Mouse (Mus musculus): ENCODE measurements around the gene Hist1h4d. TPM values are rescaled to one million over a fixed set of nuclear protein-coding genes. Genes with fewer than 3 reads are reported as not detected.
"Not testable (repeated sequence)": the region's sequence is repeated elsewhere in the genome, so short reads cannot be mapped to it uniquely, and the experiment has no call there.

Hist1h4d gene
- polyA plus RNA-seq, 1 experiment from 2014 or later: 49.0 TPM

- peak overlapping the region; percentile 61 to 67; a peak in 3 of 4 replicates for H3K27ac ChIP-seq (replicated peaks in 1 of 2; ENCODE audit: control insufficient read depth in 1 of 2, insufficient read depth in 1 of 2, low read depth in 2 of 2, low read length in 2 of 2)
- H3K36me3 ChIP-seq (ENCODE audit: control insufficient read depth, insufficient read depth, low read length): no peaks in the 10 kb centered on the region
- H3K9me3 ChIP-seq (ENCODE audit: control insufficient read depth, low read length): no peaks in the 10 kb centered on the region
- peak overlapping the region; percentile 79 for H3K9ac ChIP-seq (ENCODE audit: low read length)
- H3K27me3 ChIP-seq (ENCODE audit: control insufficient read depth, insufficient read depth, low read length): no peaks in the 10 kb centered on the region
- peaks cover 3 to 21% of the 10 kb centered on the region in 2 experiments for H3K4me1 ChIP-seq (ENCODE audit: control insufficient read depth in 2 of 2, insufficient read depth in 2 of 2, low read length in 2 of 2)
- H3K4me3 ChIP-seq (ENCODE audit: control insufficient read depth in 1 of 2, insufficient read depth in 1 of 2, low read depth in 1 of 2, low read length in 2 of 2): peak overlapping the region in 1 of 2 experiments; percentile 44; a peak in 2 of 4 replicates
- WGBS: 64% methylated on average over 6 of the region's 6 CpGs
- no peak for ATAC-seq (ENCODE audit: insufficient number of reproducible peaks, insufficient read depth, low FRiP score, low read depth)
- peak overlapping the region; percentile 70 for H3K4me2 ChIP-seq (ENCODE audit: low read length)
Measured at GRCm38 (mm10) chr13:23576906-23577639, 4.3 kb upstream of the Hist1h4d start.

- no peak for ATAC-seq (ENCODE audit: insufficient number of reproducible peaks, insufficient read depth, low FRiP score, low read depth)
- no peak overlapping the region for H3K9ac ChIP-seq (ENCODE audit: low read length)
- no peak overlapping the region for H3K27ac ChIP-seq (replicated peaks in 1 of 2; ENCODE audit: control insufficient read depth in 1 of 2, insufficient read depth in 1 of 2, low read depth in 2 of 2, low read length in 2 of 2)
- no peaks in the 10 kb centered on the region for H3K27me3 ChIP-seq (ENCODE audit: control insufficient read depth, insufficient read depth, low read length)
- H3K36me3 ChIP-seq (ENCODE audit: control insufficient read depth, insufficient read depth, low read length): no peaks in the 10 kb centered on the region
- WGBS: 86% methylated on average over 1 of the region's 1 CpGs
- H3K4me3 ChIP-seq (ENCODE audit: control insufficient read depth in 1 of 2, insufficient read depth in 1 of 2, low read depth in 1 of 2, low read length in 2 of 2): no peak overlapping the region
- H3K4me2 ChIP-seq (ENCODE audit: low read length): no peak overlapping the region
- peaks cover 3 to 24% of the 10 kb centered on the region in 2 experiments for H3K4me1 ChIP-seq (ENCODE audit: control insufficient read depth in 2 of 2, insufficient read depth in 2 of 2, low read length in 2 of 2)
- no peaks in the 10 kb centered on the region for H3K9me3 ChIP-seq (ENCODE audit: control insufficient read depth, low read length)
Measured at GRCm38 (mm10) chr13:23577835-23578234, 3.6 kb upstream of the Hist1h4d start.

GRCm38 (mm10) chr13:23582219-23583056 lies 1.0 kb downstream of the Hist1h4d start:
- H3K4me1 ChIP-seq (ENCODE audit: control insufficient read depth in 2 of 2, insufficient read depth in 2 of 2, low read length in 2 of 2): peaks cover 5 to 15% of the 10 kb centered on the region in 2 experiments
- H3K4me3 ChIP-seq (ENCODE audit: control insufficient read depth in 1 of 2, insufficient read depth in 1 of 2, low read depth in 1 of 2, low read length in 2 of 2): peak overlapping the region; percentile 50 to 58; a peak in 3 of 4 replicates
- H3K27me3 ChIP-seq (ENCODE audit: control insufficient read depth, insufficient read depth, low read length): no peaks in the 10 kb centered on the region
- ATAC-seq (ENCODE audit: insufficient number of reproducible peaks, insufficient read depth, low FRiP score, low read depth): no peak
- no peaks in the 10 kb centered on the region for H3K36me3 ChIP-seq (ENCODE audit: control insufficient read depth, insufficient read depth, low read length)
- peak overlapping the region; percentile 85 for H3K4me2 ChIP-seq (ENCODE audit: low read length)
- WGBS: 20% methylated on average over 6 of the region's 6 CpGs
- H3K9ac ChIP-seq (ENCODE audit: low read length): peak overlapping the region; percentile 82
- peak overlapping the region; percentile 78 to 79 for H3K27ac ChIP-seq (replicated peaks in 1 of 2; ENCODE audit: control insufficient read depth in 1 of 2, insufficient read depth in 1 of 2, low read depth in 2 of 2, low read length in 2 of 2)
- H3K9me3 ChIP-seq (ENCODE audit: control insufficient read depth, low read length): no peaks in the 10 kb centered on the region

- H3K27me3 ChIP-seq (ENCODE audit: control insufficient read depth, insufficient read depth, low read length): no peaks in the 10 kb centered on the region
- no peak for ATAC-seq (ENCODE audit: insufficient number of reproducible peaks, insufficient read depth, low FRiP score, low read depth)
- no peaks in the 10 kb centered on the region for H3K36me3 ChIP-seq (ENCODE audit: control insufficient read depth, insufficient read depth, low read length)
- H3K4me3 ChIP-seq (ENCODE audit: control insufficient read depth in 1 of 2, insufficient read depth in 1 of 2, low read depth in 1 of 2, low read length in 2 of 2): no peak overlapping the region
- no peaks in the 10 kb centered on the region for H3K9me3 ChIP-seq (ENCODE audit: control insufficient read depth, low read length)
- H3K4me1 ChIP-seq (ENCODE audit: control insufficient read depth in 2 of 2, insufficient read depth in 2 of 2, low read length in 2 of 2): peaks cover 5 to 15% of the 10 kb centered on the region in 2 experiments
- no peak overlapping the region; the same call in 1 of the 2 replicates for H3K4me2 ChIP-seq (ENCODE audit: low read length)
- H3K27ac ChIP-seq (replicated peaks in 1 of 2; ENCODE audit: control insufficient read depth in 1 of 2, insufficient read depth in 1 of 2, low read depth in 2 of 2, low read length in 2 of 2): peak overlapping the region; percentile 22 to 35
- H3K9ac ChIP-seq (ENCODE audit: low read length): no peak overlapping the region
Measured at GRCm38 (mm10) chr13:23583387-23584068, 2.1 kb downstream of the Hist1h4d start.

- Histone ChIP-seq H3K27ac (replicated peaks in 1 of 2; ENCODE audit: control insufficient read depth in 1 of 2, insufficient read depth in 1 of 2, low read depth in 2 of 2, low read length in 2 of 2) (peak overlapping the region; percentile 95 to 98), H3K9ac (ENCODE audit: low read length) (peak overlapping the region; percentile 87)
- no peak for ATAC-seq (ENCODE audit: insufficient number of reproducible peaks, insufficient read depth, low FRiP score, low read depth)
Measured at GRCm38 (mm10) chr13:23584331-23584730, 2.9 kb downstream of the Hist1h4d start.

GRCm38 (mm10) chr13:23585029-23585441 lies 3.6 kb downstream of the Hist1h4d start:
- no peaks in the 10 kb centered on the region for H3K27me3 ChIP-seq (ENCODE audit: control insufficient read depth, insufficient read depth, low read length)
- peak overlapping the region; percentile 49 to 57 for H3K4me3 ChIP-seq (ENCODE audit: control insufficient read depth in 1 of 2, insufficient read depth in 1 of 2, low read depth in 1 of 2, low read length in 2 of 2)
- peak overlapping the region; percentile 91 for H3K4me2 ChIP-seq (ENCODE audit: low read length)
- H3K27ac ChIP-seq (replicated peaks in 1 of 2; ENCODE audit: control insufficient read depth in 1 of 2, insufficient read depth in 1 of 2, low read depth in 2 of 2, low read length in 2 of 2): peak overlapping the region; percentile 95 to 98
- H3K36me3 ChIP-seq (ENCODE audit: control insufficient read depth, insufficient read depth, low read length): no peaks in the 10 kb centered on the region
- under 1% methylated on average over 21 of the region's 21 CpGs for WGBS
- H3K9me3 ChIP-seq (ENCODE audit: control insufficient read depth, low read length): no peaks in the 10 kb centered on the region
- H3K9ac ChIP-seq (ENCODE audit: low read length): peak overlapping the region; percentile 87
- ATAC-seq (ENCODE audit: insufficient number of reproducible peaks, insufficient read depth, low FRiP score, low read depth): no peak
- peaks cover 5 to 15% of the 10 kb centered on the region in 2 experiments for H3K4me1 ChIP-seq (ENCODE audit: control insufficient read depth in 2 of 2, insufficient read depth in 2 of 2, low read length in 2 of 2)

More at GRCm38 (mm10) chr13:23584331-23584730, 2.9 kb downstream of the Hist1h4d start:
- H3K9me3 ChIP-seq (ENCODE audit: control insufficient read depth, low read length): no peaks in the 10 kb centered on the region
- no peaks in the 10 kb centered on the region for H3K27me3 ChIP-seq (ENCODE audit: control insufficient read depth, insufficient read depth, low read length)
- no peaks in the 10 kb centered on the region for H3K36me3 ChIP-seq (ENCODE audit: control insufficient read depth, insufficient read depth, low read length)
- peak overlapping the region; percentile 91 for H3K4me2 ChIP-seq (ENCODE audit: low read length)
- H3K4me1 ChIP-seq (ENCODE audit: control insufficient read depth in 2 of 2, insufficient read depth in 2 of 2, low read length in 2 of 2): peaks cover 5 to 15% of the 10 kb centered on the region in 2 experiments
- peak overlapping the region in 1 of 2 experiments; percentile 49; a peak in 3 of 4 replicates for H3K4me3 ChIP-seq (ENCODE audit: control insufficient read depth in 1 of 2, insufficient read depth in 1 of 2, low read depth in 1 of 2, low read length in 2 of 2)

- H3K9ac ChIP-seq (ENCODE audit: low read length): peak overlapping the region; percentile 87
- not testable (repeated sequence) for H3K36me3 ChIP-seq (ENCODE audit: control insufficient read depth, insufficient read depth, low read length); H3K27me3 ChIP-seq (ENCODE audit: control insufficient read depth, insufficient read depth, low read length); H3K9me3 ChIP-seq (ENCODE audit: control insufficient read depth, low read length)
- peaks cover 5 to 15% of the 10 kb centered on the region in 2 experiments for H3K4me1 ChIP-seq (ENCODE audit: control insufficient read depth in 2 of 2, insufficient read depth in 2 of 2, low read length in 2 of 2)
- H3K4me3 ChIP-seq (ENCODE audit: control insufficient read depth in 1 of 2, insufficient read depth in 1 of 2, low read depth in 1 of 2, low read length in 2 of 2): peak overlapping the region; percentile 49 to 57
- 0% methylated on average over 27 of the region's 36 CpGs for WGBS
- peak; percentile 81 for ATAC-seq (ENCODE audit: insufficient number of reproducible peaks, insufficient read depth, low FRiP score, low read depth)
- peak overlapping the region; percentile 95 to 98 for H3K27ac ChIP-seq (replicated peaks in 1 of 2; ENCODE audit: control insufficient read depth in 1 of 2, insufficient read depth in 1 of 2, low read depth in 2 of 2, low read length in 2 of 2)
- peak overlapping the region; percentile 91 for H3K4me2 ChIP-seq (ENCODE audit: low read length)
Measured at GRCm38 (mm10) chr13:23585442-23586098, 4.2 kb downstream of the Hist1h4d start.

Measured in heart, embryonic 14.5 days (tissue).